Mouse (Mus musculus) lung, postnatal 0 days (tissue): ENCODE results near the gene Parp8. TPM values are rescaled to one million over a fixed set of nuclear protein-coding genes. Genes with fewer than 3 reads are reported as not detected.
A peak's percentile ranks its signal among the peaks of the same experiment; 100 is the strongest.

Experiments used
- ATAC-seq: fragments of 200-750 bp; cut with Nextera tagmentation; 2 replicates; pipeline ENCODE4 v1.8.0; 2017; ENCODE audit warnings: moderate library complexity
- DNase-seq: peaks from one replicate; pipeline ENCODE4 v3.0.0-alpha.2; 2016; ENCODE audit warnings: low spot score
- H3K27ac ChIP-seq: fragments of 300-500 bp; sonication (generic); 2 replicates; pipeline ENCODE4 v1.5.1; 2014; ENCODE audit warnings: antibody characterized with exemption, mild to moderate bottlenecking, low read length, mixed read lengths
- H3K27me3 ChIP-seq: fragments of 300-500 bp; sonication (generic); replicated peaks from 2 replicates; pipeline ENCODE4 v1.6.1; 2014; ENCODE audit warnings: low read length, mixed read lengths; ENCODE audit not compliant: insufficient read depth
- H3K36me3 ChIP-seq: fragments of 300-500 bp; sonication (generic); 2 replicates; pipeline ENCODE4 v1.6.1; 2014; ENCODE audit warnings: low read length, mixed read lengths; ENCODE audit not compliant: insufficient read depth
- H3K4me1 ChIP-seq: fragments of 300-500 bp; sonication (generic); 2 replicates; pipeline ENCODE4 v1.6.1; 2014; ENCODE audit warnings: antibody characterized with exemption, low read depth, low read length, mixed read lengths; ENCODE audit not compliant: insufficient read depth
- H3K4me2 ChIP-seq: fragments of 300-500 bp; sonication (generic); replicated peaks from 2 replicates; pipeline ENCODE4 v1.6.1; 2014; ENCODE audit warnings: low read depth, mild to moderate bottlenecking, low read length, moderate library complexity, mixed read lengths
- H3K4me3 ChIP-seq: fragments of 300-500 bp; sonication (generic); 2 replicates; pipeline ENCODE4 v1.5.1; 2014; ENCODE audit warnings: low read depth, low read length
- H3K9ac ChIP-seq: fragments of 300-500 bp; sonication (generic); replicated peaks from 2 replicates; pipeline ENCODE4 v1.6.1; 2014; ENCODE audit warnings: low read depth, mild to moderate bottlenecking
- H3K9me3 ChIP-seq: fragments of 300-500 bp; sonication (generic); 2 replicates; pipeline ENCODE4 v1.6.1; 2016; ENCODE audit warnings: low read length, mixed read lengths
- CTCF ChIP-seq: IDR thresholded peaks from 2 replicates; pipeline ENCODE4 v1.5.1; 2016; ENCODE audit warnings: antibody characterized with exemption, mild to moderate bottlenecking
- EP300 ChIP-seq: IDR thresholded peaks from 2 replicates; pipeline ENCODE4 v1.6.1; 2016; ENCODE audit warnings: antibody characterized with exemption, mild to moderate bottlenecking, control low read depth
- WGBS: fragments of 180-500 bp; shearing (Covaris S2); extraction: QIAGEN DNeasy Blood & Tissue Kit; methylation state at CpG from one replicate; pipeline ENCODE4 v1.1.7; 2014; 5-methylcytosine and 5-hydroxymethylcytosine counted together
- polyA plus RNA-seq: library from polyadenylated mRNA; unstranded; fragments of >200 nt; fragmentation: Nextera tagmentation; extraction: Ambion mirVana; gene quantifications from 2 replicates; pipeline ENCODE4 v1.2.1, GENCODE M21; 2015

Parp8 gene
- polyA plus RNA-seq, 1 experiment from 2014 or later, result 5.6 TPM

GRCm38 (mm10) chr13:116908284-116908683, 117.1 kb downstream of the Parp8 start:
- no peak overlapping the region for H3K27ac ChIP-seq
- H3K4me1 ChIP-seq, result no peaks in the 10 kb centered on the region
- no peak overlapping the region for H3K9ac ChIP-seq
- no peaks in the 10 kb centered on the region for H3K27me3 ChIP-seq
- 67% methylated on average over 3 of the region's 3 CpGs for WGBS
- no peaks in the 10 kb centered on the region for H3K36me3 ChIP-seq
- TF ChIP-seq EP300 (no peak), CTCF (no peak)
- no peak overlapping the region for H3K4me3 ChIP-seq
- DNase-seq, result no peak
- H3K9me3 ChIP-seq, result no peaks in the 10 kb centered on the region
- ATAC-seq, result no peak
- no peak overlapping the region for H3K4me2 ChIP-seq

- Histone ChIP-seq H3K4me2 (no peak overlapping the region), H3K27ac (no peak overlapping the region), H3K36me3 (no peaks in the 10 kb centered on the region), H3K9ac (no peak overlapping the region), H3K9me3 (no peaks in the 10 kb centered on the region), H3K4me1 (no peaks in the 10 kb centered on the region), H3K4me3 (no peak overlapping the region), H3K27me3 (no peaks in the 10 kb centered on the region)
- TF ChIP-seq CTCF (no peak), EP300 (no peak)
- WGBS, result 83% methylated on average over 5 of the region's 5 CpGs
- DNase-seq (no peak), ATAC-seq (no peak)
These were observed 121.9 kb downstream of the Parp8 start for GRCm38 (mm10) chr13:116903394-116903793.

DNA sequence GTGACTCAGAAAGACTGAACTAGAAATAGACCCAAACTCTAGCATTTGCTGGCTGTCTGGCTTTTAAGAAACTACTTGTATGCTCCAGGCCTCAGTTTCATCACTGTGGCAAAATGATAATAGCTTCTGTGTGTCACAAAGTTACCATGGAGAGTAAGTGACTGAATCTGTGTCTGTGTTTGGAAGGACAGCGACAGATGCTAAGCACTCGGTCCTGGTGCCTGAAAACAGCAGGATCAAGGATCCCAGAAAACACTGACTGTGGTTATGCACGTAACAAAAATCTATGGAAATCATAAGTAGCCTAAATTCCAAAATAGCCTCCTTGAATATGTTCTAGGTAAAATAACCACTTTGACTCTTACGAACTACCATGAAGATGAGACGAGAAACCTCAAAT, 126.9 kb downstream of the Parp8 start:
- WGBS, result 87% methylated on average over 5 of the region's 5 CpGs
- no peak overlapping the region for H3K9ac ChIP-seq
- no peaks in the 10 kb centered on the region for H3K9me3 ChIP-seq
- no peaks in the 10 kb centered on the region for H3K4me1 ChIP-seq
- TF ChIP-seq CTCF, result no peak
- TF ChIP-seq EP300, result no peak
- DNase-seq, result no peak
- H3K4me2 ChIP-seq, result no peak overlapping the region
- no peak for ATAC-seq
- peaks cover 6% of the 10 kb centered on the region; the same call in 1 of the 2 replicates for H3K36me3 ChIP-seq
- no peak overlapping the region for H3K4me3 ChIP-seq
- H3K27ac ChIP-seq, result no peak overlapping the region
- H3K27me3 ChIP-seq, result no peaks in the 10 kb centered on the region

GRCm38 (mm10) chr13:116897711-116898110, 127.6 kb downstream of the Parp8 start:
- H3K36me3 ChIP-seq, result peaks cover 6% of the 10 kb centered on the region; the same call in 1 of the 2 replicates
- no peak overlapping the region for H3K27ac ChIP-seq
- DNase-seq (no peak), ATAC-seq (no peak)
- WGBS, result 97% methylated on average over 1 of the region's 1 CpGs
- H3K9ac ChIP-seq, result no peak overlapping the region
- no peaks in the 10 kb centered on the region for H3K27me3 ChIP-seq
- no peaks in the 10 kb centered on the region for H3K4me1 ChIP-seq
- no peaks in the 10 kb centered on the region for H3K9me3 ChIP-seq
- no peak for TF ChIP-seq CTCF
- TF ChIP-seq EP300, result no peak
- no peak overlapping the region for H3K4me2 ChIP-seq
- H3K4me3 ChIP-seq, result no peak overlapping the region

GRCm38 (mm10) chr13:116884422-116884942, 140.9 kb downstream of the Parp8 start:
- no peak overlapping the region for H3K27ac ChIP-seq
- H3K4me3 ChIP-seq, result no peak overlapping the region
- 47% methylated on average over 9 of the region's 9 CpGs for WGBS
- H3K27me3 ChIP-seq, result no peaks in the 10 kb centered on the region
- no peaks in the 10 kb centered on the region for H3K36me3 ChIP-seq
- TF ChIP-seq CTCF, result no peak
- TF ChIP-seq EP300, result no peak
- no peak overlapping the region for H3K4me2 ChIP-seq
- H3K9me3 ChIP-seq, result no peaks in the 10 kb centered on the region
- no peak for DNase-seq
- H3K4me1 ChIP-seq, result no peaks in the 10 kb centered on the region
- no peak for ATAC-seq
- H3K9ac ChIP-seq, result no peak overlapping the region

DNA sequence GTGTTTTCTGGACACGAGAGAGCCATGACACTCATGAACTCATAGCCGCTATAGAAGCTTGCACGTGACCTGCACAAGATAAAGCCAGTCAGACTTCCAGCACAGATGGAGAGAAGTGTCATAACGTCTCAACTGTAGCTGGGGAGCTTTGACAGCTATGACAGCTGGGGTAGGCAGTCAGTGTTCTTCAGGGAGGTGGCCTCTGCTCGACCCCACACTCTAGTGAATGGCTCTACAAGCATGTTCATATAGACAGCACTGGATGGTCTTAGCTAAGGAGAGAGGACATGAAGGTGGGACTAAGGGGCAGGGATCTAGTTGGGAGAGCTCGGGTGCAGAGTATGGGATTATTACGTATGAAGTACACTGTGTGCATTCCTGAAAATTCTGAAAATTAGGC, 143.1 kb downstream of the Parp8 start:
- DNase-seq (no peak), ATAC-seq (peak; percentile 57)
- TF ChIP-seq EP300 (no peak), CTCF (no peak)
- 49% methylated on average over 7 of the region's 7 CpGs for WGBS
- Histone ChIP-seq H3K4me3 (no peak overlapping the region), H3K4me2 (no peak overlapping the region), H3K9me3 (no peaks in the 10 kb centered on the region), H3K9ac (no peak overlapping the region), H3K27me3 (no peaks in the 10 kb centered on the region), H3K36me3 (no peaks in the 10 kb centered on the region), H3K4me1 (no peaks in the 10 kb centered on the region), H3K27ac (no peak overlapping the region)
